Mouse (Mus musculus) midbrain, embryonic 11.5 days (tissue): ENCODE results near the gene Bpi. TPM values are rescaled to one million over a fixed set of nuclear protein-coding genes. Genes with fewer than 3 reads are reported as not detected.

Experiments
- ATAC-seq: fragments of 200-750 bp; cut with Nextera tagmentation; 2 replicates; pipeline ENCODE4 v1.8.0; 2017; ENCODE audit warnings: moderate TSS enrichment, moderate library complexity; ENCODE audit not compliant: low FRiP score
- DNase-seq: peaks from one replicate; pipeline ENCODE4 v3.0.0; 2015; ENCODE audit warnings: low spot score; ENCODE audit errors: missing footprints
- H3K27ac ChIP-seq: fragments of 300-500 bp; sonication (generic); 2 replicates; pipeline ENCODE4 v1.5.1; 2014; ENCODE audit warnings: low read depth, low read length
- H3K27me3 ChIP-seq: fragments of 300-500 bp; sonication (generic); 2 replicates; pipeline ENCODE4 v1.6.1; 2014; ENCODE audit warnings: mild to moderate bottlenecking, low read length, moderate library complexity, mixed read lengths; ENCODE audit not compliant: control insufficient read depth, insufficient read depth
- H3K36me3 ChIP-seq: fragments of 300-500 bp; sonication (generic); 2 replicates; pipeline ENCODE4 v1.6.1; 2014; ENCODE audit warnings: mild to moderate bottlenecking, low read length, moderate library complexity, mixed read lengths; ENCODE audit not compliant: control insufficient read depth, insufficient read depth
- H3K4me1 ChIP-seq: fragments of 300-500 bp; sonication (generic); 2 replicates; pipeline ENCODE4 v1.6.1; 2014; ENCODE audit warnings: low read length; ENCODE audit not compliant: control insufficient read depth, insufficient read depth
- H3K4me2 ChIP-seq: fragments of 300-500 bp; sonication (generic); 2 replicates; pipeline ENCODE4 v1.6.1; 2014; ENCODE audit warnings: mild to moderate bottlenecking, moderate library complexity
- H3K4me3 ChIP-seq: fragments of 300-500 bp; sonication (generic); 2 replicates; pipeline ENCODE4 v1.5.1; 2014; ENCODE audit warnings: low read depth, low read length
- H3K9ac ChIP-seq: fragments of 300-500 bp; sonication (generic); 2 replicates; pipeline ENCODE4 v1.6.1; 2014; ENCODE audit warnings: low read length
- H3K9me3 ChIP-seq: fragments of 300-500 bp; sonication (generic); 2 replicates; pipeline ENCODE4 v1.6.1; 2016; ENCODE audit warnings: low read length; ENCODE audit not compliant: control insufficient read depth
- WGBS: fragments of 180-500 bp; shearing (Covaris S2); extraction: QIAGEN DNeasy Blood & Tissue Kit; methylation state at CpG from one replicate; pipeline ENCODE4 v1.1.7; 2014; 5-methylcytosine and 5-hydroxymethylcytosine counted together
- polyA plus RNA-seq: library from polyadenylated mRNA; unstranded; fragments of >200 nt; fragmentation: Nextera tagmentation; extraction: Ambion mirVana; gene quantifications from 2 replicates; pipeline ENCODE4 v1.2.1, GENCODE M21; 2014

The Bpi gene
- polyA plus RNA-seq, 1 experiment from 2014 or later, result not detected

GRCm38 (mm10) chr2:158233106-158233505, 24.8 kb upstream of the Bpi start:
- Histone ChIP-seq H3K27me3 (no peaks in the 10 kb centered on the region; the same call in 1 of the 2 replicates), H3K27ac (no peak overlapping the region), H3K9me3 (no peaks in the 10 kb centered on the region), H3K4me2 (no peak overlapping the region), H3K4me3 (no peak overlapping the region), H3K36me3 (no peaks in the 10 kb centered on the region), H3K9ac (no peak overlapping the region), H3K4me1 (peaks cover 24% of the 10 kb centered on the region)
- ATAC-seq (no peak), DNase-seq (no peak)
- 83% methylated on average over 3 of the region's 3 CpGs for WGBS

DNA sequence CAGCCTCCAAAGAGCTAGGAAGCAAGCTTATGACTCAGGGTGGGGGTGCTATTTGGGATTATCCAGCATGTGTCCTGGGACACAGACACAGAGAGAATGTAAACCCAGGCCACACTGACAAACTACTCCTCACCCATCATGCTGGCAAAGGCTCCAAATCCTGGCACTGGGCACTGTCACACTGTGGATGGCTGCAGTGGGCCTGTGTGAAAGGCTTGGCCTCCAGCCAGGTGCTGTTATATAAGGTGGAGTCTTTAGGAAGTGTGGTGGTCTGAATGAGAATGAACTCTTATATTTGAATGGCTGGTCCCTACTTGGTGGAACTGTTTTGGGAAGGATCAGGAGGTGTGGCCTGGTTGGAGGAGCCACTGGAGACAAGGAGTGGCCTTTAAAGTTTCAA, 21.2 kb upstream of the Bpi start:
- Histone ChIP-seq H3K9me3 (no peaks in the 10 kb centered on the region), H3K9ac (no peak overlapping the region), H3K4me1 (no peaks in the 10 kb centered on the region), H3K36me3 (no peaks in the 10 kb centered on the region), H3K27me3 (no peaks in the 10 kb centered on the region), H3K4me2 (no peak overlapping the region), H3K27ac (no peak overlapping the region), H3K4me3 (no peak overlapping the region)
- DNase-seq (no peak), ATAC-seq (no peak)

DNA sequence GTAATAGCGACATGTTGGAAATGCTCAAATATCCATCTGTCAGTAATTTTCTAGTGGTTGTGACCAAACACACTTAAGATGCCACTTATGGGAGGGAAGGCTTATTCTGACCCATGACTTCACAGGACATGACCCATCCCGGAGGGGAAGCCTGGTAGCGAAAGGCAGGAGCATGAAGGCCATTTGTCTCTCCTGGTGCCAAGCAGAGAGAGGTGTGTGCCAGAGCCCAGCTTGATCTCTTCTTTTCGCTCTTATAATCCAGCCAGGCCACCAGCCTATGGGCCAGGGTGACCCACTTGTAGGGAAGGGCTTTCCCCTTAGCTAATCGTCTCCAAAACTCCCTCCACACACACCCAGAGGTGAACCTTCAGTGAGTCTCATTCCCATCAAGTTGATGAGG, 19.8 kb upstream of the Bpi start:
- DNase-seq (no peak), ATAC-seq (no peak)
- no peaks in the 10 kb centered on the region for H3K4me1 ChIP-seq
- H3K9ac ChIP-seq, result no peak overlapping the region
- WGBS, result 91% methylated on average over 5 of the region's 5 CpGs
- H3K27ac ChIP-seq, result no peak overlapping the region
- H3K4me3 ChIP-seq, result no peak overlapping the region
- no peaks in the 10 kb centered on the region for H3K36me3 ChIP-seq
- H3K9me3 ChIP-seq, result no peaks in the 10 kb centered on the region
- no peak overlapping the region for H3K4me2 ChIP-seq
- H3K27me3 ChIP-seq, result no peaks in the 10 kb centered on the region

GRCm38 (mm10) chr2:158241126-158241738, 16.7 kb upstream of the Bpi start:
- H3K27me3 ChIP-seq, result no peaks in the 10 kb centered on the region
- ATAC-seq, result no peak
- 50% methylated on average over 5 of the region's 5 CpGs for WGBS
- no peak for DNase-seq
- no peak overlapping the region for H3K9ac ChIP-seq
- no peaks in the 10 kb centered on the region for H3K36me3 ChIP-seq
- H3K4me3 ChIP-seq, result no peak overlapping the region
- no peak overlapping the region for H3K27ac ChIP-seq
- H3K4me1 ChIP-seq, result no peaks in the 10 kb centered on the region
- no peak overlapping the region for H3K4me2 ChIP-seq
- H3K9me3 ChIP-seq, result no peaks in the 10 kb centered on the region

- H3K9ac ChIP-seq, result no peak overlapping the region
- H3K27me3 ChIP-seq, result no peaks in the 10 kb centered on the region
- 91% methylated on average over 18 of the region's 18 CpGs for WGBS
- no peaks in the 10 kb centered on the region for H3K4me1 ChIP-seq
- no peak overlapping the region for H3K4me3 ChIP-seq
- no peak for ATAC-seq
- no peaks in the 10 kb centered on the region for H3K36me3 ChIP-seq
- no peak overlapping the region for H3K4me2 ChIP-seq
- no peaks in the 10 kb centered on the region for H3K9me3 ChIP-seq
- DNase-seq, result no peak
- no peak overlapping the region for H3K27ac ChIP-seq
These were observed 15.6 kb upstream of the Bpi start for GRCm38 (mm10) chr2:158242170-158242896.

- Histone ChIP-seq H3K4me1 (no peaks in the 10 kb centered on the region), H3K4me3 (no peak overlapping the region), H3K4me2 (no peak overlapping the region), H3K9ac (no peak overlapping the region), H3K36me3 (no peaks in the 10 kb centered on the region), H3K27me3 (no peaks in the 10 kb centered on the region), H3K9me3 (no peaks in the 10 kb centered on the region), H3K27ac (no peak overlapping the region)
- WGBS, result 86% methylated on average over 18 of the region's 18 CpGs
- DNase-seq, result no peak
- ATAC-seq, result no peak
These were observed 14.6 kb upstream of the Bpi start for GRCm38 (mm10) chr2:158243129-158243870.

DNA sequence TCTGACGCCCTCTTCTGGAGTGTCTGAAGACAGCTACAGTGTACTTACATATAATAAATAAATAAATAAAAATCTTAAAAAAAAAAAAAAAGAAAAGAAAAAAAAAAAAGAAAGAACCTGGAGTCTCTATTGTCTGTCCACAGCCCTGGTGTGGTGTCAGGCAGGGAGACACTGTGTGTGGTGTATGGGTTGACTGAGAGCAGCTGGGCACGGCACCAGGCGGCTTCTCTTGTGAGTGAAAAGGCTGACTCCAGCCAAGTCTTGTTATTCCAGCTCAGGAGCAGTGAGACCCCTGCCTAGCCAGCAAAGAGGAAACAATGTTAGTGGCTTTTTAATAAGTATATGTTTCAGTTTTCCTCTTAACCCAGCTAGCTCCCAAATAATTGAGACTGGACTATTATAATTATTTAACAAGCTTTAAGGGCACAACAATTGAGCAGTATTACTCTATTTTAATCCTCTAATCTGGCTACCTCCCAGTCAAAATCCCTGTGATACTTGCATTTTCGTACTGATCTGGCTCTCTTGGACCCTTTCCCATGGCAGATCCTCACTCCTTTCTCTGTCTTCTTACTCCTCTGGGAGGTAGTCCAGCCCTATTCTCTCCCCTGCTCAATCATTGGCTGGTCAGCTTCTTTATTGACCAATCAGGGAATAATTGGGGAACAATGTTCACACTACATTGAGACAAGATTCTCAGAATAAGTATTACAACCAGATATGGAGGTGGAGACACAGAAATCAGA, 12.6 kb upstream of the Bpi start:
- WGBS, result 71% methylated on average over 4 of the region's 4 CpGs
- H3K27ac ChIP-seq, result no peak overlapping the region
- ATAC-seq (no peak), DNase-seq (no peak)
- no peaks in the 10 kb centered on the region for H3K4me1 ChIP-seq
- H3K9me3 ChIP-seq, result no peaks in the 10 kb centered on the region
- no peak overlapping the region for H3K4me3 ChIP-seq
- no peak overlapping the region for H3K9ac ChIP-seq
- H3K27me3 ChIP-seq, result no peaks in the 10 kb centered on the region
- H3K36me3 ChIP-seq, result no peaks in the 10 kb centered on the region
- H3K4me2 ChIP-seq, result no peak overlapping the region

DNA sequence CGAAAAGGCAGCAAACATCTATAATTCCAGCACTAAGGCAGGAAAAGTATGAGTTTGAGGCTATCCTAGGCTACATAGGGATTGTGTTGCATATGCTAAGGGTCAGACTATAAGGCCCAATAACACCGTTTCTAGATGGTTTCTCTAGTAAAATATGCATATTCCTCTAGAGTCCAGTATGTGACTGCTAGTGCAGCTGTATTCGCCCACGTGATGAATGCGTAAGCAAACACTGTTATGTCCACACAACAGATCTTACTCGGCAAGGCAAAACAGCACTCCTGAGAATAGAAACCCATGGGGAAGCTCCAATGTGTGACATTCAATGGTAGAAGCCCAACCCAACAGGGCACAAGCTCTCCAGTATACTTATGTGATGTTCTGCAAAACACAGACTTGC, 10.0 kb upstream of the Bpi start:
- H3K36me3 ChIP-seq, result no peaks in the 10 kb centered on the region

DNA sequence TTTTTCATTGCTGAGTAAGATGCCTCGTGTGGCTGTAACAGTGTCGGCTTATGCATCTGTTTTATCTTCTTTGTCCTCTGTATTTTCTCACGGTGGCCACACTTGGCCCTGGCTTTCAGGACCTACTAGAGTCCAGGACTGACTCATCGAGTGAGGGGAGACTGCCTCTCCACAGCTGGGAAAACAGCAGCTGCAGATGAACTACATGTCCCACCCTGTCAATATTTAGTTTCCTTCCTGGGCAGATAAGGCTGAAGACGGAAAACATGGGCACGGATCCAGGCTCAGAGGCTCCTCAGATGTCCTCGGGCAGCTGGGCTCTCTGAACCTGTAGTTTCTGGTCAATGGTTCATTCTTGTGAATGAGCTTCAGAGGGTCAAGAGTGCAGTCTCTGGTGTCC, 9.6 kb upstream of the Bpi start:
- Histone ChIP-seq H3K9ac (no peak overlapping the region), H3K27me3 (no peaks in the 10 kb centered on the region), H3K27ac (no peak overlapping the region), H3K9me3 (no peaks in the 10 kb centered on the region), H3K4me2 (no peak overlapping the region), H3K36me3 (no peaks in the 10 kb centered on the region), H3K4me1 (no peaks in the 10 kb centered on the region), H3K4me3 (no peak overlapping the region)
- no peak for ATAC-seq
- no peak for DNase-seq
- WGBS, result 86% methylated on average over 7 of the region's 7 CpGs

More for the DNA sequence above, 10.0 kb upstream of the Bpi start:
- H3K9ac ChIP-seq, result no peak overlapping the region
- 87% methylated on average over 6 of the region's 6 CpGs for WGBS
- no peak overlapping the region for H3K4me3 ChIP-seq
- ATAC-seq (no peak), DNase-seq (no peak)
- H3K4me1 ChIP-seq, result no peaks in the 10 kb centered on the region
- no peaks in the 10 kb centered on the region for H3K9me3 ChIP-seq
- H3K4me2 ChIP-seq, result no peak overlapping the region
- H3K27ac ChIP-seq, result no peak overlapping the region
- no peaks in the 10 kb centered on the region for H3K27me3 ChIP-seq
